Mouse (Mus musculus) Patski (cell line): ENCODE results near the gene Slc7a6os. TPM values are rescaled to one million over a fixed set of nuclear protein-coding genes. Genes with fewer than 3 reads are reported as not detected.
A peak's percentile ranks its signal among the peaks of the same experiment; 100 is the strongest.

Experiments
- ATAC-seq: fragments of 100-300 bp; one replicate; pipeline ENCODE4 v1.8.0; 2021
- CTCF ChIA-PET: fragments of 350-600 bp; sonication (Branson Sonifier 250); formaldehyde crosslinking; loops from one replicate; lab custom pipeline; 2022; ENCODE audit warnings: inconsistent platforms; lab: Charles Lee
- POLR2A ChIA-PET: fragments of 350-600 bp; sonication (Branson Sonifier 250); formaldehyde crosslinking; loops from one replicate; lab custom pipeline; 2022; ENCODE audit warnings: antibody characterized with exemption, inconsistent platforms; lab: Charles Lee
- DNase-seq: peaks from one replicate; pipeline ENCODE4 v3.0.0-alpha.2; 2011; ENCODE audit warnings: low read depth, low spot score
- H3K27me3 ChIP-seq: fragments of 371-371 bp; one replicate; pipeline ENCODE4 v1.5.1; 2021
- CTCF ChIP-seq: fragments of 100-300 bp; IDR thresholded peaks from one replicate; pipeline ENCODE4 v1.5.1; 2021
- in situ Hi-C: fragments of 300-500 bp; cut with MboI; formaldehyde crosslinking; loops from 3 replicates; pipeline ENCODE4 v1.11.1; 2018; ENCODE audit warnings: low pct_unique_long_range_greater_than_20kb, mixed read lengths
- polyA plus RNA-seq: library from polyadenylated mRNA; unstranded; gene quantifications from one replicate; pipeline ENCODE4 v1.2.3, GENCODE M21; 2021

The Slc7a6os gene
- polyA plus RNA-seq, 1 experiment from 2014 or later = 48.1 TPM

- no peaks in the 10 kb centered on the region for H3K27me3 ChIP-seq
- CTCF ChIA-PET = interaction anchor here (1.2 to 2.2 kb wide), 5 partner anchors 8 to 45 kb away, joined by 3 to 8 read pairs (median 5); no protein-coding TSS in a partner anchor
- TF ChIP-seq CTCF = no peak
- DNase-seq (peak; percentile 92), ATAC-seq (peak; percentile 97)
- POLR2A ChIA-PET = interaction anchor here (1.0 to 2.3 kb wide), 5 partner anchors 8 to 17 kb away, joined by 4 to 8 read pairs (median 4); partner anchors contain the start of gene Slc7a6
- in situ Hi-C loops = no loop called here
Measured at GRCm38 (mm10) chr8:106185628-106186270, 25.0 kb downstream of the Slc7a6os start.

DNA sequence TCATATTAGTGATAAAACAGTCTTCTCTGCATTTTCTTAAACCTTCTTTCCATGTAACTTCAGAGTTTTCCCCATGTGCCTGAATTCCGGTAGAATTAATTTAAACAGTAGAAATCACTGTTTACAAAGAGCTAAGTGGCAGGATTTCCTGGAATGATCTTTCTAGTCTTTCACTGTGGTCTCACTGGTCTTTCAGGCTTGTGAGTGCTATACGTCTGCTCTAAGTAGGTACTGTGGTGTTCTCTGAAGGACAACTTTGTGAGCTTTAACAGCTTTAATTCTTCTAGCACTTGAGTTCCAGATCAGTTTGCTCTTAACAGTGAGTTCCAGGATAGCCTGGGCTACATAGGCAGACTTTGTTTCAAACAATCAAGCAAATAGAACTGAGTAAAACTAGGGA lies 32.3 kb downstream of the Slc7a6os start:
- in situ Hi-C loops = no loop called here
- CTCF ChIA-PET = interaction anchor here (1.9 kb wide), 1 partner anchor 13 kb away, joined by 8 read pairs; no protein-coding TSS in a partner anchor
- no peak for DNase-seq
- TF ChIP-seq CTCF = no peak
- ATAC-seq = no peak
- POLR2A ChIA-PET = interaction anchor here (0.5 kb wide), 1 partner anchor 14 kb away, joined by 3 read pairs; no protein-coding TSS in a partner anchor
- H3K27me3 ChIP-seq = no peaks in the 10 kb centered on the region

GRCm38 (mm10) chr8:106177594-106177993 lies 33.1 kb downstream of the Slc7a6os start:
- CTCF ChIA-PET = interaction anchor here (1.9 kb wide), 1 partner anchor 12 kb away, joined by 8 read pairs; no protein-coding TSS in a partner anchor
- no peak for TF ChIP-seq CTCF
- no peak for ATAC-seq
- in situ Hi-C loops = no loop called here
- no peaks in the 10 kb centered on the region for H3K27me3 ChIP-seq
- POLR2A ChIA-PET = interaction anchor here (0.6 kb wide), 1 partner anchor 542 kb away, joined by 3 read pairs; no protein-coding TSS in a partner anchor
- DNase-seq = no peak

DNA sequence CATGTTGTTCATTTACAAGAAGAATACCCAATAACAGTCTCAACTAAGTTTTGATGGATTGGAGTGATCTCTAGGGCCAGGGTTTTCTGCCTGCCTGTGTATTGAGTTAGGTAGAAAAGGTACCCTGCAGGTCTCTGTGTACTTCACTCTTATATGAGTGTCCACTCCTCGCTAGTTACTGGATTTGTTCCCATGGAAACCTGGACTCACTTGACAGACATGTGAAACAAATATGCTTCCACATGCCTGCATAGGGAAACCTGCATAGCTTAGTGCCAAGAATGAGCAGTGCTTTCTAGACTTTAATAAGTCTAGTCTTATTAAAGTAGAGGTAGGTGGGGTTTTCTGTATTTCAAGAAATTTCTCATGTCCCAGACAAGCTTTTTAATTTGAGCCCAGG lies 33.8 kb downstream of the Slc7a6os start:
- DNase-seq (no peak), ATAC-seq (no peak)
- ChIA-PET CTCF (interaction anchor here (1.9 kb wide), 1 partner anchor 11 kb away, joined by 8 read pairs; no protein-coding TSS in a partner anchor), POLR2A (interaction anchor here (0.6 kb wide), 1 partner anchor 755 kb away, joined by 6 read pairs; no protein-coding TSS in a partner anchor)
- no peaks in the 10 kb centered on the region for H3K27me3 ChIP-seq
- TF ChIP-seq CTCF = no peak
- in situ Hi-C loops = no loop called here

- ATAC-seq (no peak), DNase-seq (no peak)
- ChIA-PET POLR2A (no interaction called here), CTCF (no interaction called here)
- in situ Hi-C loops = no loop called here
- H3K27me3 ChIP-seq = no peaks in the 10 kb centered on the region
- TF ChIP-seq CTCF = no peak
Measured at GRCm38 (mm10) chr8:106173566-106173965, 37.2 kb downstream of the Slc7a6os start.

DNA sequence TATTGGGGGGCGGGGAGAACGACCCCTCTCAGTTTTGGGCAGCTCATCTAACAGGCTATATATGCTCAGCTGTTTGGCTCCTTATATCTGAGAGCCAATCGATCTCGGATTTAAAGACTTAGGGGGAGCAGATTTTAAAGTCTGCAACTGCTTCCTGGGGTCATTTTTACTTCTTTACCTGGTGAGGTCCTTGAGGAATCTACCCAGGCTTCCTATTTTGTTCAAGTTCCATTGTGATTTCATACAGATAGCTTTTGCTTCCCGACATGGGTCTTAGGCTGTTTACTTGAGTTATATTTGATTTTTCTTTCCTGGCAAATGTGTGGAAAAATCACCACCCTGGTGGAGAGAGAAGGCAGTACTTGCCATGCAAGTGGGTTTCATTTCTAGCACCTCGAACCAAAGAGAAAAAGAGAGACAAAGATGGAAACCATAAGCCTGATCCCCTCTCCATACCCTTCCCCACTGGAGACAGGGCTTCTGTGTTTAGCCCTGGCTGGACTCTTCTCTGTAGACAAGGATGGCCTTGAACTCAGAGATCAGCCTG lies 40.7 kb downstream of the Slc7a6os start:
- DNase-seq (no peak), ATAC-seq (no peak)
- CTCF ChIA-PET = interaction anchor here (1.1 to 1.9 kb wide), 4 partner anchors 11 to 29 kb away, joined by 3 to 4 read pairs (median 4); no protein-coding TSS in a partner anchor
- no peaks in the 10 kb centered on the region for H3K27me3 ChIP-seq
- POLR2A ChIA-PET = interaction anchor here (0.6 to 2.1 kb wide), 4 partner anchors 15 to 245 kb away, joined by 3 to 13 read pairs (median 6); no protein-coding TSS in a partner anchor
- in situ Hi-C loops = no loop called here
- no peak for TF ChIP-seq CTCF

DNA sequence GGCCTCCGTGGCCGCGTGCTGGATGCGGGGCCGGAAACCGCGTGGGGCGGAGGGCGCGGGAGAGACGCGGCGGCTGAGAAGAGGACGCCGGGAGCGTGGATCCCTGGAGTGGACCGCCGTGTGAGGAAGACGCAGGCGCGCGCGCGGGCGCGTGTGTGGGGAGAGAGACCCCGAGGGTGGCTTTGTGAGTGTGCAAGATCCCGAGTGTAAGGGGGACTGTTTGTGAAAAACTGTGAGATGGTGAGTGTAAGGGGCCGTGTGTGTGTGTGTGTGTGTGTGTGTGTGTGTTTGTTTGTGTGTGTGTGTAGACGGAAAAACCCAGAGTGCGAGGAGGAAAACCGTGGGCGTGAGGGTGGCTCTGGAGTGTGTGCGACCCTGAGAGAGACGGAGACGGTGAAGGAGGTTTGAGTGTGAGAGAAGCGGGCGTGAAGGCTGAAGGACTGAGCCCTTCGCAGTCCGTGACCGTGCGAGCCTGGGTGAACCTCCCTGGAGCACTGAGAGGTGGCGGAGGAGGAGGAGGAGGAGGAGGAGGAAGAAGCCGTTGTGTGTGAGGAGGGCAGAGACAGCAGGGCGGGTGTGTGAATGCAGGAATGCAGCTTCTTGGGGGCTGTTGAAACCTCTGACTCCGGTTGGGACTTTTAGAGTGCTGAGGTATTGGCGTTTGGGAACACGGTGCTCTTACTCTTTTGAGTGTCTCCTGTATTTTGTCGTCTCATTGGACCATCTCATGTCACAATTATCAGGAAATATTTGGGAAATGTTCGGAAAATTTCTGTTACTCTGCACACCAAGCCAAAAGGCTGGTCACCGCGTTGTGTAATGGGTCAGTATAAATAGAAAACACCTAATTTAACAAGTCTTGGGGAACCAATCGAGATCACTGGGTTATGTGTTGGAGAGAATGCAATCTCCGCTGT lies 41.5 kb downstream of the Slc7a6os start:
- in situ Hi-C loops = no loop called here
- CTCF ChIA-PET = interaction anchor here (0.9 to 1.9 kb wide), 5 partner anchors 12 to 29 kb away, joined by 3 to 5 read pairs (median 4); no protein-coding TSS in a partner anchor
- no peak for DNase-seq
- ATAC-seq = peak; percentile 41
- POLR2A ChIA-PET = interaction anchor here (0.6 to 2.1 kb wide), 8 partner anchors 16 to 245 kb away, joined by 3 to 13 read pairs (median 4); partner anchors contain the start of gene Pla2g15
- no peak for TF ChIP-seq CTCF
- no peaks in the 10 kb centered on the region for H3K27me3 ChIP-seq

DNA sequence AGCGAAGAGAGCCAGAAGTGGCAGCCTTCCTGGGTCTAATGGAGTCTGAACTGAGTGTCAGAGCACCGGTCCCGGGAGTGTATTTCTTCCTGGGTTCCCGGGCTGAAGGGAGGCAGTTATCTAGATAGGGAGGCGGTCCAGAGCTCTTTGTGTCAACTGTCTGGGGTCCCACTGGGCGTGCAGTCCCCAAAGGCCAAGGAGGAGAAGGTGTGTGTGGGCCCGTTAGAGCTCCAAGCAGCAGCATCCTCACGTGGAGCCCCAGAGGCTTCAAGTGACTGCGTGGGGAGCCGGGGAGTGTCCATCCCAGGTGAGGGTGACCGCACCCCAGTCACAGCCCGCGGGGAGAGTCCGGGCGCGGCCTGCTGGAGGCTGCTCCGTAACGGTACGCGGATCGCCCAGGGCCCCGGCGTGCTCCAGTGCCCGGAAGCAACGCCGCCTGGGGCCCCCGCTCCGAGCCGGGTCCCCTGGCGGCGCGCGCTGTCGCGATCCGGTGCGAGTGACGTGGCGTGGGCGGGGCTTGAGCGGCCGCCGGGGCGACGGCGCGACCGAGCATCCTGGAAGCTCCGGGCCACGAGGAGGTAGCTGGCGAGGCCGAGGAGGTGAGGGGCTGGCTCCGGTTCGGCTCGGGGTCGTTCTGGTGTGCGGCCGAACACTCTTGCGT lies 42.2 kb downstream of the Slc7a6os start, which contains the start of gene Slc7a6:
Slc7a6 (plus strand) TSS at position 502 of the 661 bp plus-strand sequence.
- CTCF ChIA-PET = interaction anchor here (0.9 to 1.7 kb wide), 3 partner anchors 12 to 30 kb away, joined by 3 to 5 read pairs (median 4); no protein-coding TSS in a partner anchor
- peak; percentile 75 for ATAC-seq
- TF ChIP-seq CTCF = no peak

DNA sequence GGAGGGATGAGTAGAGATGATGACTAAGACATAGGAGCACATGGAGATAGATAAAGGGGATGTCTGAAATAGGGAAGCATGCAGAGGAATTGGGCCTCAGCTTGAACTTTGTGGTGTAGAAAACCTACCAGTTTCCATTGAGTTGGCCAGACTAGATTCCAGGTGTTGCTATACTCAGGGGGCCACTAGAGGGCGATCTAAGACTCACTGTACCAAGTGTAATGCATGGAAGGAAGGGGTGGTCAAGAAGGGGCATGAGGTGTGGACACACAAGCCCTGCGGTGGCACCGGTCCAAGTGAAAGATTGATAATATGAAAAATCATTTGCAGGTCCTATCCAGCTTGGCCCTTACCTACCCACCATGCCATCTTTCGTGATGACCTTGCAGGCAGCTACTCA lies 45.3 kb downstream of the Slc7a6os start:
- no peaks in the 10 kb centered on the region for H3K27me3 ChIP-seq
- POLR2A ChIA-PET = interaction anchor here (1.0 to 2.0 kb wide), 4 partner anchors 15 to 38 kb away, joined by 3 to 13 read pairs (median 3); partner anchors contain the start of gene Pla2g15
- no peak for DNase-seq
- ATAC-seq = no peak
- TF ChIP-seq CTCF = no peak
- in situ Hi-C loops = no loop called here
- CTCF ChIA-PET = interaction anchor here (0.7 to 6.3 kb wide), 20 partner anchors 8 to 79 kb away, joined by 3 to 116 read pairs (median 6); no protein-coding TSS in a partner anchor

More for the DNA sequence above, 42.2 kb downstream of the Slc7a6os start, which contains the start of gene Slc7a6:
- DNase-seq = no peak
- POLR2A ChIA-PET = interaction anchor here (0.8 to 2.1 kb wide), 5 partner anchors 17 to 30 kb away, joined by 3 to 13 read pairs (median 4); partner anchors contain the start of gene Pla2g15
- H3K27me3 ChIP-seq = no peaks in the 10 kb centered on the region
- in situ Hi-C loops = no loop called here
